Mouse (Mus musculus): ENCODE data around the gene Ift122. TPM values are rescaled to one million over a fixed set of nuclear protein-coding genes. Genes with fewer than 3 reads are reported as not detected.

The Ift122 gene
- total RNA-seq, 2 experiments from 2014 or later = 22.4 to 22.9 TPM

DNA sequence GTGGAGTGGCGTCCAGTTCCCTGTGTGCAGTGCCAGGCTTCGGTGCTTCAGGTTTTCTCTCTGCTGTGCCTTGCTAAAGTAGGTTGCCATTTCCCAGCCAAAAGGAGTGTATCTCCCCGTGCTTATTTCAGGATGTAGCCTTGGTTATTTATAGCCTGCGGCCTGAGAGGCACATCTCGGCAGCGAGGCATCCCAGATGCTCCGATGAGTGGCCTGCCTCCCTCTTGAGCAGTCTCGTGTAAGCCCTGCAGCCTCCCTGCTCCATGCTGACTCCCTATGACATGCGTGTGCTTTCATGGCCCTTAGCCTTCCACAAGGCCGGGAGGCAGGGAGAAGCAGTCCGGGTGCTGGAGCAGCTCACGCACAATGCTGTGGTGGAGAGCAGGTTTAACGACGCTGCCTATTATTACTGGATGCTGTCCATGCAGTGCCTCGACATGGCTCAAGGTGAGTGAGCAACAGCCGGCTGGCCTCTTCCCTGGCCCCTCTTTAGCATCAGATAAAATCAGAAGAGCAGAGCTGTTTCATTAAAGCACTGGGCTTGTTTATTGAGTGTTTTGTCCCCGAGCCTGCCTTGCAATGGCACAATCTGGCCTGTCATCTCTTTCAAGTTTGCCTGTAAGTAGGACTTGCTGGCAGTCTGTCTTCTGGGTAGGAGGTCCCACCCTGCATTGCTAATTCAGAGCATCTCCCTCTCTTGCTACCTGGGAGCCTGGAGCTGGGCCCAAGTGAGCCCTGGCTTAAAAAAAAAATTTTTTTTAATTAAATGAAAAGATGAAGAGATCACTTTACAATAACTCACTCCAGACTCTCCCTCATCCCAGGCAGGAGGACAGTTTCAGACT, 62.6 kb downstream of the Ift122 start:
- peak; percentile 64 to 72 for DNase-seq
- intact Hi-C loops (cut with DNase I) = loop anchor here (2.0 kb wide), 1 partner anchor 41 kb away; no protein-coding TSS in a partner anchor

DNA sequence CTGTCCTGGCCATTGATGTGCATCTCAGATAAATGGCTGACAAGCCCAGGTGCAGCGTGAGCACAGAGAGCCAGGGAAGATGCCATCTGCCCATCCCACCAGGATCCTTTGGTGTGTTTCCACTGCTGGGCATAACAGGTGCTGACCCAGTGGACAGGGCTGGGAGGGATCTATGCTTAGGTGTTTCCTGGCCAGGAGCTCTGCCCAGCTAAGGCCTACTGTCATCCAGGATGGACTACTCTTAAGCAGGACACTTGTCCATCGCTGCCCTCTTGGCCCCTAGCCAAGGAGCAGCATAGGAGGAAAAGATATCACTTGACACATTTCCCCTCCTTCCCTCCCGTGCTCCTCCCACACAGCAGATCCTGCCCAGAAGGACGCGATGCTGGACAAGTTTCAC, 63.3 kb downstream of the Ift122 start:
- intact Hi-C loops (cut with DNase I) = no loop called here
- DNase-seq = no peak

DNA sequence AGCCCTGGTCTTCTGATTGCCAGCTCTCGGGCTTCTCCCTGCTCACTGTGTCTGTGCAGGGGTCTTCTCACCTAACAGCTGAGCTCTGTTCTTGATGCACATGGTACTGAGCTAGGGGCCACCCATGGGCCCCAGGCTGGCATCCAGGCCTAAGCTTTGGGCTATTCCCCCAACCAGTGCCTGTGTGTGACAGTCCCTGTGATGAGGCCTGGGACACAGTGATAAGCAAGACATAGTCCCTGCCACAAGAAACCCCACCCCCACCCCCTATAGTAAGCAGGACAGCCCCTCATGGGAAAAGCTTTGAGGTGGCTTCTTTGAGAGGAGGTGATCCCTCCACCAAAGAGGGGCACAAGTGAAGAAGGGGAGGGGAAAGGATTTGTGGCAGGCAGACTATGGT, 65.3 kb downstream of the Ift122 start:
- intact Hi-C loops (cut with DNase I) = no loop called here
- DNase-seq = no peak

GRCm38 (mm10) chr6:115919876-115920275, 66.6 kb downstream of the Ift122 start:
- intact Hi-C loops (cut with DNase I) = no loop called here
- DNase-seq = no peak

DNA sequence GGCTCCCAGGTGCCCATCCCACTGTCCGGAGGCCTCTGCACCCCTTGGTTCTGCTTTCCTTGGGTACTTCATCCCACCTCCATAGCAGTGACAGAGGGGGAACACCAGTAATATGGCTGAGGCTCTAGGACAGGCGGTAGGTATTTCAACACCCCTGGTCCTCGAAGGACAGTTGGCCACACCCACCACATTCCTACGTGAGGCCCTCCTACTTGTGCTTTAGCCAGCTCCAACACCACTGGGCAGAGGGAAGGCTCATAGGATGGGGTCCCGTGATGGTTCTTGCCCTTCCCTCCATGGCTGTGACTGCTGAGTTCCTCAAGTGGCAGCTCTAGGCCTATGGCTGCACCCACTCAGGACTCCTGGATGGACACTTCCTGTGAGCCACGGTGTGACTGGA, 71.6 kb downstream of the Ift122 start:
- intact Hi-C loops (cut with DNase I) = no loop called here

GRCm38 (mm10) chr6:115926416-115926815, 73.1 kb downstream of the Ift122 start:
- intact Hi-C loops (cut with DNase I) = no loop called here
- DNase-seq = no peak

More for the DNA sequence above, 71.6 kb downstream of the Ift122 start:
- no peak for DNase-seq

DNA sequence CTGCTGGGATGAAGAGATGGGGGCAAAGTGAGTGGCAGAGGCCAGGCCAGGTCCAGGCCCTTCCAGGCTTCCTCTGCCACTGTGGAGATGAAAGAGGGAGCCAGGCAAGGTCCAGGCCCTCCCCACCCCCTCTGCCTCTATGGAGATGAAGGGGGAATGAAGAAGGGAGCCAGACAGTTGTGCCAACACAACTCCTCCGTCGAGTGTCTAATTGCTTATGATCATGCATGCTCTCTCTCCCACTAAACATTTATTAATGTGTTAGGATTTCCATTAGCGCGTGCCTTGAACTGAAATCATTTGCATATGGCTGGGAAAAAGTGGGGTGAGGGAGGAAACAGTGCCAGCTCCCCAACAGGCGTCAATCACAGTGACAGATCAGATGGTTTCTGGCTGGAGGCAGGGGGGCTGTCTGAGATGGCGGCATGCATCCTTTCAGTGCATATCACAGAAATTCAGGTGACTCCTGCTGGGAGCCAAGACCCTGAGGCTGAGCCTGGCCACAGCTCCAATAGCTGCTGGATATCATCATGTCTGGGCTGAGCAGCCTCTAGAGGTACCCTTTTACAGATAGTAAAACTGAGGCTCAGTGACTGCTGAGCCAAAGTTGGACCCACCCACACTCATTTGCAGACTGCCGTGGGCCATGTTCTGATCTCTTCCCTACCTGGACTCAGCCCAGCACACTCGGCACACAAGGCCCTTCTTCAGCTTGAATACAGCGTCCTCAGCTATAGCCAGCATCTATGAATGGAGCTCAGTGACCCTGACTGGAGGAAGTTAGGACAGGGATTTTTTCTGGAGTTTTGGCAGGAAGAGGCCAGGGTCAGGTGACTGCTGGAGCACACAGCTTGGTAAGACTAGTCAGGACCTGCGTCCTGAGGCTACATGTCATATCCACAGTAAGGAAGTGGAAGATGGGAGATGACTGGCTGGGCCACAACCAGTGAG, 74.3 kb downstream of the Ift122 start:
- intact Hi-C loops (cut with DNase I) = no loop called here
- no peak for DNase-seq

- intact Hi-C loops (cut with DNase I) = no loop called here
- DNase-seq = no peak
Measured at GRCm38 (mm10) chr6:115930018-115930417, 76.7 kb downstream of the Ift122 start.

- intact Hi-C loops (cut with DNase I) = no loop called here
- no peak for DNase-seq
Measured at GRCm38 (mm10) chr6:115931639-115932038, 78.4 kb downstream of the Ift122 start, which contains the start of gene Rho. Rho (plus strand) TSS chr6:115931748.

- intact Hi-C loops (cut with DNase I) = no loop called here
- DNase-seq = no peak
Measured at GRCm38 (mm10) chr6:115932391-115932790, 79.1 kb downstream of the Ift122 start.

DNA sequence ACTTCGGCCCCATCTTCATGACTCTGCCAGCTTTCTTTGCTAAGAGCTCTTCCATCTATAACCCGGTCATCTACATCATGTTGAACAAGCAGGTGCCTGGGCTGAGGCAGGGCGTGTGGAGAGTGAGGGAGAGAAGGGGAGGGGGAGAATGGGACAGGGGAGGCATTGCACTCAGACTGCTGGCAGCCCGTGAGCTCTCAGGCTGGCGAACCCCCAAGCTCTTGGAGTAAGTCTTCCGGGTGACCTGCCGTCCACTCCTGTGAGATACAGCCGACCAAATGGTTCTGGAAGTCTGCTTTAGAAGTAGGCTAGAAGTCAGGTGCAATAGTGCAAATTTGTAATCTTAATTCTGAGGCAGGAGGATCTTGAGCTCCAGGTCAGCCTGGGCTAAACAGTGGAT, 82.3 kb downstream of the Ift122 start:
- no peak for DNase-seq
- intact Hi-C loops (cut with DNase I) = no loop called here

DNA sequence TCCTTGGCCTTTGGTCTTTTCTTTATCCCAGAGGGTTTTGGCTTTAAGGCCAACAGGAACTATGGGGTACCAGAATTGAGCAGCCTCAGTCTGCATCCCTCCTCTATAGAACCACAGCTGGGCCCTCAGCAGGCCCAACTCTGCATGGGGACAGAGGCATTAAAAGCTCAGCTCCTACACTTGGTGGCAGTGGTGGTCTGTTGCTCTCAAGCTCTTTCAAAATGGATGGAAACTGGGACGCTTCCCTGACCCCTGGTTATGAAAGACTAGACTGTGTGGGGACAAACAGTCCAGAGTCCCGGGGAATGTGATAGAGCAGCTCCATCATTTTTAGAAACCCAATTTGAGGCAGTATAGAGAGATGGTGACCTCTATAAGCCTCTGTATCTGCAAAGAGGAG, 84.7 kb downstream of the Ift122 start:
- DNase-seq = no peak
- intact Hi-C loops (cut with DNase I) = no loop called here

DNA sequence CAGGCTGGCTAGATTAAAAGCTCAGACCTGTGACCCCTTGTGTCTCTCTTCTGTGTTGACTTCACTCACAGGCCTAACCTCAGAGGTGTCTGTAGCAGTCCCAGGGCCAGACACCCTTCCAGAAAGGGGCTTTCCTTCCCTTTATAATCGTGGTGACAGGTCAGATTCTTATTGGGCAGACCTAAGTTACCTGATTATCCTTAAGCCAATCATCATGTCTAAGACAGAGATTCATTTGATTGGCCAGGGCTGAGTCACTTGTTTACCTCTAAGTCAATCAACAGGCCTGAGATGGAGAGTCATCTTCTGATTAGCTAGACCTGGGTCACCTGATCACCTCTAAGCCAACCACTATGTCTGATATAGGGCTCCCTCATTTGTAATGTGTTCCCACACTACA, 85.5 kb downstream of the Ift122 start:
- DNase-seq = no peak
- intact Hi-C loops (cut with DNase I) = no loop called here

- intact Hi-C loops (cut with DNase I) = no loop called here
Measured at GRCm38 (mm10) chr6:115940603-115941002, 87.3 kb downstream of the Ift122 start.

DNA sequence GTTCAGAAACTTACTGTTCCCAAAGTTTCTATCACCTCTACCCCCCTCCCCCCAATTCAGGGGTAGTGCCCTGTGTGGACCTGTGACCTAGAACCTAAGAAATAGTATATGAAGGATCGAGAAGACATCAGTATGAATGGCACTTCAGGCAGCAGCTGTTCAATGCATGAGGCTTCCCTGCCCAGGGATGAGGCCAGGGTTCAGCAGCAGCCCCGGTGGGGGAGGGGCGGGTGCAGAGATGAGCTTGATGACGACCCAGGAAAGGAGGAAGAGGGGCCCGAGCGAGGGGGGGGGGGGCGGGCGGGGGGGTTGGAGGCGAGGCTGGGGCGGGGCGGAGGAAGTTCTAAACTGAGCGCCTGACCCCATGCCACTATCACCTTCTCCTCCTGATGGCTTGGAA, 87.9 kb downstream of the Ift122 start:
- DNase-seq = no peak
- intact Hi-C loops (cut with DNase I) = no loop called here

More at GRCm38 (mm10) chr6:115940603-115941002, 87.3 kb downstream of the Ift122 start:
- no peak for DNase-seq

GRCm38 (mm10) chr6:115943498-115944427, 90.5 kb downstream of the Ift122 start:
- DNase-seq = peak; percentile 59 to 70
- intact Hi-C loops (cut with DNase I) = no loop called here

GRCm38 (mm10) chr6:115944638-115945037, 91.4 kb downstream of the Ift122 start, which contains the start of gene H1foo:
H1foo (plus strand) TSS chr6:115944938.
- DNase-seq = no peak
- intact Hi-C loops (cut with DNase I) = no loop called here

DNA sequence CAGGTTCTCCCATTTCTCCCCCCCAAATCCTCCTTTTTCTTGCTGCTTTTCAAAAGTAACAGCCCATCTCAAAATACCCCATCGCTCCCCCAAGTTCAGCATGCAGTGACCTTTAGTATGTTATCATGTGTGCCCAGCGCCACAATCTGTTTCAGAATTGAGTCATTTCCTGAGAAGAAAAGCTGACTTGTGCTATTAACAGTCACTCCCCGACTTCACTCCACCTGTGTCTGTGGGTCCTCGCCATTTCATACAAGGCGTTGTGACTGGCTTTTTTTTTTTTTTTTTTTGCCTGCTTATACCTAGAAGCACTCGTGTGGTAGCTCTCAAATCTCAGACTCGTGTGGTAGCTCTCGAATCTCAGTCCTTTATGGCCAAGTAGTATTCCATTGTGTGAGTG, 92.4 kb downstream of the Ift122 start:
- no peak for DNase-seq
- intact Hi-C loops (cut with DNase I) = no loop called here

GRCm38 (mm10) chr6:115946389-115946788, 93.1 kb downstream of the Ift122 start:
- intact Hi-C loops (cut with DNase I) = no loop called here
- DNase-seq = peak in 1 of 2 experiments; percentile 43

- intact Hi-C loops (cut with DNase I) = loop anchor here (5.0 kb wide), 2 partner anchors 38 to 102 kb away; partner anchors contain the start of genes Ift122 and Mbd4
- DNase-seq = no peak
Measured at GRCm38 (mm10) chr6:115954506-115955074, 101.3 kb downstream of the Ift122 start.

Data from heart, postnatal 10 days (tissue).